Mouse (Mus musculus) spleen, postnatal 36 days (tissue): ENCODE results near the gene Mgat3.

Experiments used
- DNase-seq, 2 experiments: peaks; one replicate each; pipeline ENCODE4 v3.0.0; 2022; ENCODE audit warnings: low spot score in 2 of 2, mixed read lengths in 1 of 2

Gene Mgat3

DNA sequence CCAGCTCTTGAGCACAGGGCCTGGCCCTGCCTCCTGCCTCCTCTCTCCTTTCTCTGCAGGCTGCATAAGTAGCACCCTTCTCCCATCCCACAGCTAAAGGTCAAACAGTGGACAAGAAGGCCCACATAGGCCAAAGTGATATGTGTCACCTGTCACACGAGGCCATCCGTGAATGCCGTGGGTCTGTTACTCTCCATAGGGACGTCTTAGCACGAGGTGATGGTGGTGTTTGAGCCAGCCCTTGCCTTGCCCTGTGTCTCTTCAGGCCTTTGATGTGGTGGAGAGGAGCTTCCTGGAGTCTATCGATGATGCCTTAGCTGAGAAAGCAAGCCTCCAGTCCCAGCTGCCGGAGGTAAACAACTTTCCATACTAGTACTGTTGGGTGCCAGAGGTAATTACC lies 24.0 kb upstream of the Mgat3 start:
- no peak for DNase-seq

DNA sequence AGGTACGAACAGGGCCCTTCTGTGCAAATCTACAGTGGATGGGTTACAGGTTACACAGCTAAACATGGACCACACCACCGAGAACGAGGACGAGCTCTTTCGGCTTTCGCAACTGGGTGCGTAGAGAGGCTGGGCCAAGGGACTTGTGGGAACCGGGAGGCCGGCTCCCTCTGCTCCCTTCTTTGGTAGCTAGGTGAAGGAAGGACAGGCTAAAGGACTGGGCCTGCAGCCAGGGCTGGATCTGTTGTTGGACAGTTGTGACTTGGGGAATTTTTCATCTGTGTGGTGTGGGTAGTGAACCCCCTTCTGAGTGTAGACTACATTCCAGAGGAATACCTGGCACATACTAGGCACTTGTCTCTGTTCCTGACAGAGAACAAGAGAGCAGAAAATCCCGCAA lies 20.9 kb upstream of the Mgat3 start:
- DNase-seq = no peak

GRCm38 (mm10) chr15:80153757-80154156 lies 19.8 kb upstream of the Mgat3 start:
- no peak for DNase-seq

DNA sequence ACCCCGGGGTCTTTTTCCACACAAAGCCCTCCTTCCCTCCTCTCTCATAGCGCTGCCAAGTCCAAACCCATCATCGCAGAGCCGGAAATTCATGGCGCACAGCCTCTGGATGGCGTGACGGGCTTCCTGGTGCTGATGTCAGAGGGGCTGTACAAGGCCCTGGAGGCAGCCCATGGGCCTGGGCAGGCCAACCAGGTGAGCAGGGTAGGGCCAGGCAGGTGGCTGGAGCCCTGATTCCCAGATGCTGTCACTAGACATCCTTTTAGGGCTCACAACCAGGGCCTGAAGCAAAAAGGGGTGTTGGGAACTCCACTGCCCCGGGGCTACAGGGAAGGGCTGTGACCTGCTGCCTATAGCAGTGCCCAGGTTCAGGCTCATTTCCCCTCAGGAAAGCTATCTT lies 17.8 kb upstream of the Mgat3 start:
- DNase-seq = no peak

DNA sequence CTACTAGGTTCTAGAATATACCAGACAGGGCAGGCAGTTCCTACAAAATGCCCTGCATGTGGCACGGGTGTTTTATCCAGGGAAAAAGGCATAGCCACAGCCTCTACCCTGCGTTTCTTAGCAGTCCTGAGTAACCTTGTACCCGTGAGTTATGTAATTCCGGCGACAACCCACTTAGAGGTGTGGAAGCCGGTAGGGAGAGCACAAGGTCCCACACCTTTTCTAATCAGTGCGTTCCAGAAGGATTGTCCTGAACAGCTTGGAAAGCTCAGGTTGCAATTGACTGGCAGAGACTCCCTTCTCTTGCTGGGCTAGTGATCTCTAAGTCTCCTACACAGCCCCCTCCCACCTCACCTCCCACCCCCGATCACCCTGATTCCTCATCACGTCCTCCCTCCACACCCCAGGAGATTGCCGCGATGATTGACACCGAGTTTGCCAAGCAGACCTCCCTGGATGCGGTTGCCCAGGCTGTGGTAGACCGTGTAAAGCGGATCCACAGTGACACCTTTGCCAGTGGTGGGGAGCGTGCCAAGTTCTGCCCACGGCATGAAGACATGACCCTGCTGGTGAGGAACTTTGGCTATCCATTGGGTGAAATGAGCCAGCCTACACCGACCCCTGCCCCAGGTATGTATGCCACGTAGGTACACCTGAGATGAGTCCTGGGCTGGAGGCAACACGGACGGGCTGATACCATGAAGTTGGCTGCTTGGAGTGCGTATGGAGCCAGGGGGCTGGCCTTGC lies 16.2 kb upstream of the Mgat3 start:
- no peak for DNase-seq

- DNase-seq = no peak
Measured at GRCm38 (mm10) chr15:80158001-80158706, 15.4 kb upstream of the Mgat3 start.

DNA sequence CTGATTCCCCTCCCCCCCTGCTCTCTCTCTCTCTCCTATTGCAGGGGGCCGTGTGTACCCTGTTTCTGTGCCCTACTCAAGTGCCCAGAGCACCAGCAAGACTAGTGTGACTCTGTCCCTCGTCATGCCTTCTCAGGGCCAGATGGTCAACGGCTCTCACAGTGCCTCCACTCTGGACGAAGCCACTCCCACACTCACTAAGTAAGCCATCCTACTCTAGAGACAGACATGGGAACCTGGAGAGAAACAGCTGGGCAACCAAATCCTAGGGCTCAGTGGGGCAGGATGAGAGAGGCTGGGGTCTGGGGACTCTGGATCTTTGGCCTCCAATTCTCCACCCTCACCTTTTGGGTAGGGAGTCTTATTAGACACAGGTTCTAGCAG lies 14.8 kb upstream of the Mgat3 start:
- DNase-seq = no peak

DNA sequence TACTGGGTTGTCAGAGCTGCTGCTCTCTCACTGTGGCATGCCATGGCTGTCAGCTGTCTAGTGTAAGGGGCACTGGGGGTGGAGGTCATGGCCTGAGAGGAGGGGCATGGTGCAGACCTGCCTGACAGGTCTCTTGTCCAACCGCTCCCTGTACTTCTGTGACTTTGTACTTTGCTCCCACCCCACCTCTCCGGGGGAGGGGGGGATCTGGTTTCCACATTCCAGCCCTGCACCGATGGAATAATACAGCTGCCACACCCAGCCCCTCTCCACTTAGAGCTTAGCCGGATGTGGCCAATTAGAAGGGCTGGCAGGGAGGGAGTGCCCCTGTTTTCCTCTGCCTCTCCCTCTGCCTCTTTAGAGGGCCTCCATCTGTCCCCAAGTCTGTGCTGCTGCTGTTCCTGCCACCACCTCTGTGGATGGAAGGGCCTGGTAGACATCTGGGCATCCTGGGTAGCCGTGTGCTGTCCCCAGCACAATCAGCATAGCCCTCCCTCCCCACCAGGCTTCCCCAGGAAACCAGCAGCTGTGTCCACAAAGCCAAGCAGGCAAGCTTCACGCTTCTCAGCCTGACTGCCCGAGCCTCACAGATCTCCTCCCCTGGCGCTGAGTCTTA lies 14.1 kb upstream of the Mgat3 start:
- no peak for DNase-seq

DNA sequence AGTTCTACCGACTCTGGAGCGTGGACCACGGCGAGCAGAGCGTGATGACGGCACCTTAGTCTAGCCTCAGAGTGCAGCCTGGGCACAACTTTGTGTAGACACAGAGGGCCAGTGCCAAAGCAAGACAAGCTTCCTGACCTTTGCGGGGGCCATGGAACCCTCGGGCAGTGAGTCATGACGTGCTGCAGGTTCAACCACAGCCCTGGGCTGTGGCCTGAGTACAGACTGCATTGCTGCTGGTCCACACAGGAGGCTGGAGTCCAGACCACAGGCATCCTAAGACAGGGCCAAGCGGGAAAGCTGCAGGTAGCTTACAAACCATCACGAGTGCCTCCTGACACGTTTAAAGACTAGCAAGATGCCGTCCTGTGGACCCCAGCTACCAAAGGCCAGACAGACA lies 13.3 kb upstream of the Mgat3 start:
- no peak for DNase-seq

- no peak for DNase-seq
Measured at GRCm38 (mm10) chr15:80160726-80161125, 12.8 kb upstream of the Mgat3 start.

DNA sequence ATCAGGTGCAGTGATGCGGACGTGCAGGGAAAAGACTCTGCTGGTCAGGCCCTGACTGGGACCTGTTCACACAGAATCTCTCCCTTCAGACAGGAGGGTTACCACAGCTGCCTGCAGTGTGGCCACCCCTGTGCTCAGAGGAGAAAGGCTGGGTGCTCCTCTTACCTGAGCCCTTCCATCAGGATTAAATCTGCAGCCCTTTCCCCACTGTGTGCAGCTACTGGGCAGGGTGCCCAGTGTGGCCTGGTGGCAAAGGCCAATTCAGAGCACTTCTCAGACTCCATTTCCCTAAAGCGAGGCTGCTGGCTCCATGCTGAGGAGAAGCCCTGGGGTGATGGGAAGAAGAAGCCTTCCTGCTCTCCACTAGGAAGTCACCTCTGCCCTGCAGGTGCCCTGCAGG lies 12.3 kb upstream of the Mgat3 start:
- no peak for DNase-seq

DNA sequence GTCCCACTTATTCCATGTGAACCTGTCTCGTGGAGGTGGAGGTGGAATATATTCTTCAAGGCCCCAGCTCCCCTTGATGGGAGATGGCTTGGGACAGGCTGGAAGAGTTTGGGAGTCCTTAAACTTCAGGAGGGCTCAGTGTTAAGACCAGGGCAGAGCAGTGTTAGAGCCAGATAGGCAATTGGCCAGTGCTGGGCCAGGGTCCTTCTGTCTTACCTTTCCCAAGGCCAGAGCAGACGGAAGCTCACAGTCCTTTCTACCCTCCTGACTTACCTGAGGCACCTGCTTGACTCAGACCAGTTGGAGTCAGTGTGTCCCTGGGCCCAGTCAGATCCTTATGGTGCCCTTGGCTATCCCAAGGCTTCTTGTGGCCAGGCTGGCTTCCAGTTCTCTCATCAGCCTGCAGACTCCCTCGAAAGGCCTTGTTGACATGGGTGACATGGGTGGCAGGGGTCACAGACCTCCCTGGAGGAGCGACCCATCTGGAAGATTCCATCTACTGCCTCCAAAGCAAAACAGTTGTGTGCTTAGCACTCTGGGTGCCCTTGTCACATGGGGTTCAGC lies 11.0 kb upstream of the Mgat3 start:
- DNase-seq = no peak

GRCm38 (mm10) chr15:80163274-80163673 lies 10.2 kb upstream of the Mgat3 start:
- no peak for DNase-seq

DNA sequence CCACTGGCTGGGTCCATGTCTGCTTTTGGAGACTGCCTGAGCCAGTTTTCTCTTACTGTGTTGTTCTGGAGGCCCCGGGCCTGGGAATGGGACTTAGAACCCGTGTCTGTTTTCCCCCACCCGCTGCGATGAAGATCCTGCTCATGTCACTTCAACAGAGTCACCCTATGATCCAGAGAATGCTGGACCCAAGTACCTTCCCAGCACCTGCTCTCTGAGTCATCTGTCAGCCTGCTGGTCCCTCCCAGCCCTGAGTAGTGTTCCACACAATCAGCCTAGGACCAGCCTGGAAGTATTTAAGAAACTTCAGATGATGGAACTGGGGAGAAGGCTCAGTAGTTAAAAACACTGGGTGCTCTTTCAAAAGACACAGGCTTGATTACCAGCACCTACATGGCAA lies 9.8 kb upstream of the Mgat3 start:
- DNase-seq = no peak

DNA sequence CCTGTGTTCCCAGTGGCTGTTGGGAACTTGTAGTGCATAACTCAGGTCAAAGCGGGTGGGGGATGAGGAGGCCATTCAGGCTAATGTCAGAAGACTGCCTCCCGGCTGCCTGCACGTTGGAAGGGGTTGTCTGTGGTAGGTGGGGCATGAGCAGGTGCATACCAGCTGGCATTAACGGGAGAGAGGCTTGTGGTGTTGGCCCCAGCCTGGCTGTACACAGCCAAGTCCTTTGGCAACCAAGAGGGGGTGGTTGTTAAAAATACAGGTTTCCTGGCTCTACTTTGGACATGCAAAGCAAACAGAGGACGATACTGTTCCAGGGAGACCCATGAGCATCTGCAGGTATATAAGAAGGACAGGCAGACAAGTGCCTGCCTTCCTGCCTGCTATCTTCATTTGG lies 8.1 kb upstream of the Mgat3 start:
- no peak for DNase-seq

DNA sequence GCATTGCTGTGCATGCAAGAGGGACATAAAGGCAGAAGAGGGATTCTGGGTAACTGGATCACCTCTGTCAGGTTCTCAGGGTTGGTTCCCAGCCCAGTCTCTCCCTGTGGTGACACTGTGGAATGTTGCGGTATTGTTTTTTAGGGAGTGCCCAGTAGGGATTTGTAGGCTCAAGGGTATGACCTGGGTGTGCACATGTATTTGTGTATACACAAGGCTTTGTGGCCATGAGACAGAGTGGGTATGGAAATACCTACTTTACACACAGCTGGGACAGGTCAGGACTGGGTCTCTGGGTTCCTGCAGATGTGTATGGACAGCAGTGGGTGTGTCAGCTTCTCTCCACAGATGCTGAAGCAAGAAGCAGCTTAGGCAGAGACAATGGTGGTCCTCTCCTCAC lies 4.0 kb upstream of the Mgat3 start:
- DNase-seq = no peak

- no peak for DNase-seq
Measured at GRCm38 (mm10) chr15:80170357-80170756, 3.2 kb upstream of the Mgat3 start.

DNA sequence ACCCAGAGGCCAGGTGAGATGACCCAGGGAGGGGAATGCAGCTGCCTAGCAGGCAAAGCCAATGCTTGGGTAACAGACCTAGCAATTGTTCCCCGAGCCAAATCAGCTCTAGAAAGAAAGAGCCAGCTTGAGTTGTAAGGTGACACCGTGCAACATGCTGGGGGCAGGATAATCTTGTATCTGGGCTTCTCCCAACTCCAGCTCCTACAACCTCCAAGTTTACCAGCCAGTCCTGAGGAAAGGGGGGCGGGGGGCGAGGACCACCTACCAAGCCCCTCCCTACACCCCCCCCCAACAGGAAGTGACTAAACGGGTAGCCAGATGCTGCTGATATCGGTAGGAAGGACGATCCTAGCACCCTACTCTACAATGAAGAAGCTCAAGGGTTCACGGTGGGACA lies 2.2 kb upstream of the Mgat3 start:
- no peak for DNase-seq

GRCm38 (mm10) chr15:80171791-80172190 lies 1.7 kb upstream of the Mgat3 start:
- no peak for DNase-seq

DNA sequence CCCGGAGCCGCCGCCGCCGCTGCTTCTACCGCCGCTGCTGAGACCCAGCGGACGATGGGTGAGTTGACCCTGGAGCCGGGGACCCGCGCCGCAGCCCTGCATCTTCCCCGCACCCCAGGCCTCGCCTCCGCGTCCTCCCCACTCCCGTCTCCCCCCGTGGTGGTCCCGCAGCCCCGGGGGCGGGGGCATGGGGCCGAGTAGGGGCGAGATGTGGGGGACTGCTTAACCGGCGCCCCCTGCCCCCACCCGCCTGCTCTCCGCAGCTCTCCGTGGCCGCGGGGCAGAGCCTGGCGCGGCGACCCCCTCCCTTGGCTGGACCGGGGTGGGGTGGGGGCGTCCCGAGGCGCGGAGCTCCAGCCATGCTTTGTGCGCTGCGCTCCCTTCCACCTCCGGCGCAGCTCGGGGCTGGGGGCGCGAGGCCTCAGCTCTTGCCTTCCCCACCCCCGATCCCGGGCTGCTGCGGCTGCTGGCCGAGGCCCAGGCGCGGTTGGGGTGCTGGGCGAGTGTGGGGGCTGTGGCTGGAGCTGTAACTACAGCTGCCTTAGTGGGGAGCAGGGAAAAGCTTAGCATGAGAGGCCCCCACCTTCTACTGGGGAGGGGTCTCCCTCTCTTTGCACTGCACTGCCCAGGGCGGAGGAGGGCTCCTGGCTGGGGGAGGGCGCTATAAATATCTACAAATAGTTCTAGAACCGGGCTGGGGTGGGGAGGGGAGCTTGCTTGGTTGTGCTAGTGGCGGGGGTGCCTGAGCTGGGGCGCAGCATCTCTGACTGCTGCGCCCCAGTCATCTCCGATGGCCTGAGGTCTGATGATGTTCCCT lies 468 bp downstream of the Mgat3 start:
- DNase-seq = no peak

DNA sequence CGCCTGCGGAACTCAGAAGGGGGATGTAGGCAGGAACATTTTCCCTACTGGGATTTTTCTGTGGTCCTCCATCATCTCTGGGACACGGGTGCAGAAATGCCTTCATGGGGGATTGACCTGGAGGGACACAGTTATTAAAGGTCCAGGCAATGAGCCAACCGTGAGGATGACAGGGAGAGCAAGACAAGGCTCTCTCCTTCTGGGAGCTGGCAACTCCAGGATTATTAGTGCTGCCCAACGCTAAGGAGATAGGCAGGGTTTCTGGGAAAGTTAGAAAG lies 1.0 kb downstream of the Mgat3 start:
- DNase-seq = no peak

DNA sequence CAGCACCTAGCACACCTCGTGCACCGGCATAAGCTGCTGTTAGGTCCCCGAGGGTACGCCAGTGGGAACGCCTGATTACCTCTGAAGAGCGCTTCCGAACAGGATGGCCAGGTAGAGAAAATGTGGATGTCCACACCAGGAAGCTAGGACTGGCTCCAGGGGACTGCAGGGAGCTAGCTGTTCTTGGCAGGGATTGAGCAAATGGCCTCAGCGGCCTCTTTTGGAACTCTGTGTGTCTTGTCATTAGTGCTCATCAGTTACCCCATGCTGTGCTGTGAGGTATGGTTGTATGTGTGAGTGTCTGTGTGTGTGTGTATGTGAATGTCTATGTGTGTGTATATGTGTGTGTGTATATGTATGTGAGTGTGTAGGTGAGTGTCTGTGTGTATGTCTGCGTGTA lies 1.8 kb downstream of the Mgat3 start:
- DNase-seq = no peak
